Mouse (Mus musculus): ENCODE results near the gene Rnf5. TPM values are rescaled to one million over a fixed set of nuclear protein-coding genes. Genes with fewer than 3 reads are reported as not detected.
A peak's percentile ranks its signal among the peaks of the same experiment; 100 is the strongest.

Gene Rnf5
- polyA plus RNA-seq (2016; fragmentation: Nextera tagmentation; extraction: Ambion mirVana) = 185 and 186 TPM in 2 replicates

GRCm38 (mm10) chr17:34603375-34604060 lies at the start of gene Rnf5:
Gene Rnf5, minus strand, starts transcription at chr17:34603690.
- Histone ChIP-seq H3K4me1 (peaks cover 59% of the 10 kb centered on the region), H3K9me3 (no peaks in the 10 kb centered on the region), H3K4me3 (peak within 1 kb of the TSS; percentile 70), H3K27ac (peak within 1 kb of the TSS; percentile 93), H3K36me3 (replicated peaks) (peaks cover 39% of the 10 kb centered on the region), H3K27me3 (ENCODE audit: poor library complexity, severe bottlenecking) (no peaks in the 10 kb centered on the region)
- DNase-seq (ENCODE audit: extremely low spot score, low spot score) = peak; percentile 96
- WGBS = under 1% methylated on average over 30 of the region's 30 CpGs

GRCm38 (mm10) chr17:34652985-34653384 lies 49.5 kb upstream of the Rnf5 start:
- WGBS = 95% methylated on average over 8 of the region's 8 CpGs
- DNase-seq (ENCODE audit: extremely low spot score, low spot score) = no peak
- Histone ChIP-seq H3K4me1 (peaks cover 36% of the 10 kb centered on the region), H3K4me3 (no peak overlapping the region), H3K27ac (no peak overlapping the region), H3K36me3 (replicated peaks) (peaks cover 73% of the 10 kb centered on the region), H3K27me3 (ENCODE audit: poor library complexity, severe bottlenecking) (no peaks in the 10 kb centered on the region), H3K9me3 (no peaks in the 10 kb centered on the region)

DNA sequence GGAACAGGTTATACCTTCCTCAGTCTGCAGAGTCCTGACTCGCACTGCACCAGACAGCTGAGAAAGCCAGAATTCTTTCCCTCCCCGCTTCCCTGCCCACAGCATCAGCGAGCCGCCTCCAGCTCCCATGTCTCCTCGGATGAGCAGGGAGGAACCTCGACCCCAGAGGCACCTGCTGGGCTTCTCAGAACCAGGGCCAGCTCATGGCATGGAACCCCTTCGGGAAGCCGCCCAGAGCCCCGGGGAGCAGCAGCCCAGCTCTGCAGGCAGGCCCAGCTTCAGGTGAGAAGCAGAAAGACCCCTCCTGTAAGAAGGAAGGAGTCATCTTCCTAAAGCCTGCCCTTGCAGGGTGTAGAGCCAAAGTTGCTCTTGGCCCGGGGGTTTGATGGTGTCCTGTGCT lies 49.1 kb upstream of the Rnf5 start:
- no peak overlapping the region for H3K4me3 ChIP-seq
- H3K36me3 ChIP-seq (replicated peaks) = peaks cover 73% of the 10 kb centered on the region
- 95% methylated on average over 10 of the region's 10 CpGs for WGBS
- peaks cover 39% of the 10 kb centered on the region for H3K4me1 ChIP-seq
- no peak for DNase-seq (ENCODE audit: extremely low spot score, low spot score)
- H3K27ac ChIP-seq = no peak overlapping the region
- no peaks in the 10 kb centered on the region for H3K9me3 ChIP-seq
- no peaks in the 10 kb centered on the region for H3K27me3 ChIP-seq (ENCODE audit: poor library complexity, severe bottlenecking)

GRCm38 (mm10) chr17:34651507-34652221 lies 48.2 kb upstream of the Rnf5 start:
- peaks cover 73% of the 10 kb centered on the region for H3K36me3 ChIP-seq (replicated peaks)

GRCm38 (mm10) chr17:34650781-34651180 lies 47.3 kb upstream of the Rnf5 start:
- 91% methylated on average over 14 of the region's 14 CpGs for WGBS
- no peak for DNase-seq (ENCODE audit: extremely low spot score, low spot score)
- H3K27me3 ChIP-seq (ENCODE audit: poor library complexity, severe bottlenecking) = no peaks in the 10 kb centered on the region
- H3K9me3 ChIP-seq = no peaks in the 10 kb centered on the region
- no peak overlapping the region for H3K4me3 ChIP-seq
- H3K4me1 ChIP-seq = peaks cover 38% of the 10 kb centered on the region
- H3K36me3 ChIP-seq (replicated peaks) = peaks cover 79% of the 10 kb centered on the region
- H3K27ac ChIP-seq = no peak overlapping the region

More at GRCm38 (mm10) chr17:34651507-34652221, 48.2 kb upstream of the Rnf5 start:
- Histone ChIP-seq H3K4me1 (peaks cover 37% of the 10 kb centered on the region), H3K27ac (no peak overlapping the region), H3K27me3 (ENCODE audit: poor library complexity, severe bottlenecking) (no peaks in the 10 kb centered on the region), H3K4me3 (no peak overlapping the region), H3K9me3 (no peaks in the 10 kb centered on the region)
- DNase-seq (ENCODE audit: extremely low spot score, low spot score) = no peak
- WGBS = 58% methylated on average over 19 of the region's 19 CpGs

DNA sequence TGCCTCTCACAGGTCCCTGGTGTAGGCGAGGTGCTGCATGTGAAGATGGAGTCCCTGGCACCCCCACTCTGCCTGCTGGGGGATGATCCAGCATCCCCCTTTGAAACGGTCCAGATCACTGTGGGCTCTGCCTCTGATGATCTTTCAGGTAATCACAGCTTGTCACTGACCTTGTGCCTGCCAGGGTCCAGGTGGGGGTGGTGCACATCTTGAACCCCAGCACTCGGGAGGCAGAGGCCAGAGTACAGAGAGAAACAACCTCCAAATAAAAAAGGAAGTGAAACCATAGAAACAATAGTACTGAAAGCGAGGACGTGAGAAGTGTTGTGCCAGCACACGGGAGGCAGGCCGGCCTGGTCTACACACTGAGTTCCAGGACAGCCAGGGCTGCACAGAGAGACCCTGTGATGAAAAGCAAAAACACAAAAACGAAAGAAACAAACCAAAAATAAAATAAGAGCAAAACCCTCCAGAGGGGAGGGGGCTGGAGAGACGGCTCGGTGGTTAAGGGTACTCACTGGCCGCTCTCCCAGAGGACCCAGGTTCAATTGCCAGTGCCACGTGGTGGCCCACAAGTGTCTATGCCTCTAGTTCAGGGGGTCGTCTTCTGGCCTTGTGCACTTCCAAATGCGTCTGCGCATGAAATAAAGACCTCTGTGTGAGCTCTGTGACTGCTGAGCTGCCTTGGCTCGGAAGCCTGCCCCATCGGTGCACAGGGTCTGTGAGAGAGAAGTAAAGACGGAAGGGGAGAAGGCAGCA lies 45.8 kb upstream of the Rnf5 start:
- no peak for DNase-seq (ENCODE audit: extremely low spot score, low spot score)
- 91% methylated on average over 18 of the region's 18 CpGs for WGBS
- Histone ChIP-seq H3K4me3 (peak overlapping the region; percentile 99), H3K27ac (no peak overlapping the region), H3K36me3 (replicated peaks) (peaks cover 68% of the 10 kb centered on the region), H3K27me3 (ENCODE audit: poor library complexity, severe bottlenecking) (no peaks in the 10 kb centered on the region), H3K4me1 (peaks cover 43% of the 10 kb centered on the region), H3K9me3 (no peaks in the 10 kb centered on the region)

- Histone ChIP-seq H3K4me3 (peak overlapping the region; percentile 99), H3K27ac (no peak overlapping the region), H3K4me1 (peaks cover 43% of the 10 kb centered on the region), H3K9me3 (no peaks in the 10 kb centered on the region), H3K36me3 (replicated peaks) (peaks cover 58% of the 10 kb centered on the region), H3K27me3 (ENCODE audit: poor library complexity, severe bottlenecking) (no peaks in the 10 kb centered on the region)
- no peak for DNase-seq (ENCODE audit: extremely low spot score, low spot score)
- WGBS = 84% methylated on average over 16 of the region's 16 CpGs
These were observed 44.8 kb upstream of the Rnf5 start for GRCm38 (mm10) chr17:34648141-34648890.

DNA sequence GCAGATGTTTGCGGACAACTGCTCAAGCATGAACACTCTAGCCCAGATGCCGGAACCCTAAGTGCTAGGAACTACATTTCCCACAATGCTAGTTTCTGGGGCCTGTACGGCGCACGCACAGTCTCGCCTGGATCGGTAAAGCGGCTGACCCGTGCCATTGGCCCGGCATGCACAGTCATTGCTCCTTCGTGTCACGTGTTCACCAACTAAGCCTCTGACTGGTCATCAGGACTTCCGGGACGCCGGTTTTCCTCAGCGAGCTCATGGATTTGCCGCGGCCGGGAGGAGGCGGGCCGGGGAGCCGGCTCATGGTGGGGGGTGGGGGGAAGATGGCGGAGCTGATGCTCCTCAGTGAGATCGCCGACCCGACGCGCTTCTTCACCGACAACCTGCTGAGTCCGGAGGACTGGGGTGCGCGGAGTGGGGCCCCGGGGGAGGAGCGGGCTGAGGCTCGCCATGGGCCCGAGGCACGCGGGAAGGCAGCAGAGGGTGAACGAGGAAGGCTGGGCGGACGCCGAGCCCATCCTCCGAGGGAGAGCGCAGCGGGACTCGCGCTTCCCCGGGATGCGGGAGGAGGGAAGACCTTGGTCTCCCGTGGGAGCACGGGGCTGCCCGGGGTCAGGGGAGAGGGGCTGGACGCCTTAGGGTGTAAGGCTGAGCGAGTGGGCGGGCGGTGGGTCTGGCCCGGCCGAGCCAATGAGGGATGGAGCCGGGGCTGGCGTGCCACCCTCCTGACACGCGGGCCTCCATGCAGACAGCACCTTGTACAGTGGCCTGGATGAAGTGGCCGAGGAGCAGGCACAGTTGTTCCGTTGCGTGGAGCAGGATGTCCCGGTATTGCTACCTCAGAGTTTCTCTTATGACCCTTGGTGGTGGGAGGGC lies 43.7 kb upstream of the Rnf5 start, which contains the start of gene Atf6b:
Gene Atf6b, plus strand, starts transcription at position 241 of the 882 bp plus-strand sequence.
- peaks cover 43% of the 10 kb centered on the region for H3K4me1 ChIP-seq
- WGBS = 2% methylated on average over 66 of the region's 66 CpGs
- DNase-seq (ENCODE audit: extremely low spot score, low spot score) = peak; percentile 96
- no peaks in the 10 kb centered on the region for H3K27me3 ChIP-seq (ENCODE audit: poor library complexity, severe bottlenecking)
- H3K9me3 ChIP-seq = no peaks in the 10 kb centered on the region
- H3K27ac ChIP-seq = peak within 1 kb of the TSS; percentile 95
- H3K36me3 ChIP-seq (replicated peaks) = peaks cover 47% of the 10 kb centered on the region
- H3K4me3 ChIP-seq = peak within 1 kb of the TSS; percentile 99

- peaks cover 35% of the 10 kb centered on the region for H3K36me3 ChIP-seq (replicated peaks)
- peaks cover 48% of the 10 kb centered on the region for H3K4me1 ChIP-seq
- H3K27ac ChIP-seq = 0 out of 2 replicates have a peak overlapping the region, but pooled peaks have one; percentile 17
- 92% methylated on average over 30 of the region's 30 CpGs for WGBS
- H3K4me3 ChIP-seq = peak overlapping the region; percentile 99
- no peak for DNase-seq (ENCODE audit: extremely low spot score, low spot score)
- no peaks in the 10 kb centered on the region for H3K27me3 ChIP-seq (ENCODE audit: poor library complexity, severe bottlenecking)
- no peaks in the 10 kb centered on the region for H3K9me3 ChIP-seq
These were observed 42.5 kb upstream of the Rnf5 start for GRCm38 (mm10) chr17:34645831-34646511.

- Histone ChIP-seq H3K27ac (peak overlapping the region; percentile 80), H3K4me1 (peaks cover 54% of the 10 kb centered on the region), H3K36me3 (replicated peaks) (peaks cover 29% of the 10 kb centered on the region), H3K27me3 (ENCODE audit: poor library complexity, severe bottlenecking) (no peaks in the 10 kb centered on the region), H3K4me3 (peak overlapping the region; percentile 99), H3K9me3 (no peaks in the 10 kb centered on the region)
- DNase-seq (ENCODE audit: extremely low spot score, low spot score) = no peak
- 50% methylated on average over 10 of the region's 10 CpGs for WGBS
These were observed 41.9 kb upstream of the Rnf5 start for GRCm38 (mm10) chr17:34645256-34645829.

DNA sequence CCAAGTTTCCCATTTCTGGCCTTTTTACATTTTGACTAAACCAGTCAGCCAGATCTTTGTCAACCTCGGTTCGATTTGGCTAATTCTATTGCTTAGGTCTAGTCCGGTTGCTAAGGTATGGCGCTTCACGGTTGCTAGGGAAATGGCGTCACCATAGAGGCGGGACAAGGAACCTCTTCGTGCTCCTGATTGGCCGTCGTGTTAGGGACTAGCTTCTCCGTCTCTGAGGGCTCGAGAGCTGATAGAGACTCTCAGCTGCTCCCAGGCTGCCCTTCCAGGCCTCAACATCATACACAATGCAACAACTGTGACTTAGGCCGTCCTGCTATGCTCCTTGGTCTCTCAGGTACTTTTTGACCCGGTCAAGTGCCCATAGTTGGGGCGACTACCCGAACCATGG lies 41.1 kb upstream of the Rnf5 start, which contains the start of gene Fkbpl:
Gene Fkbpl, plus strand, starts transcription at position 157 of the 400 bp plus-strand sequence.
- H3K27ac ChIP-seq = peak within 1 kb of the TSS; percentile 80
- 1% methylated on average over 16 of the region's 16 CpGs for WGBS
- peak within 1 kb of the TSS; percentile 99 for H3K4me3 ChIP-seq
- no peaks in the 10 kb centered on the region for H3K27me3 ChIP-seq (ENCODE audit: poor library complexity, severe bottlenecking)
- DNase-seq (ENCODE audit: extremely low spot score, low spot score) = peak; percentile 94
- H3K36me3 ChIP-seq (replicated peaks) = peaks cover 21% of the 10 kb centered on the region
- no peaks in the 10 kb centered on the region for H3K9me3 ChIP-seq
- peaks cover 54% of the 10 kb centered on the region for H3K4me1 ChIP-seq
